Mouse (Mus musculus): ENCODE measurements at regions not wholly inside any gene's neighbourhood (a gene's known extent, or its start where the extent isn't known, plus 50 kb on each side); places are given as distances from the start of the nearest gene placed in this dataset.

GRCm38 (mm10) chr11:90981626-90982025, 293.5 kb upstream of the Tom1l1 start:
- DNase-seq (ENCODE audit: low spot score): no peak

GRCm38 (mm10) chr11:90978234-90978633, 290.1 kb upstream of the Tom1l1 start:
- no peak for DNase-seq (ENCODE audit: low spot score)

- no peak for DNase-seq (ENCODE audit: low spot score)
These were observed 252.9 kb upstream of the Tom1l1 start for GRCm38 (mm10) chr11:90941076-90941475.

- DNase-seq (ENCODE audit: low spot score): no peak
These were observed 237.6 kb upstream of the Tom1l1 start for GRCm38 (mm10) chr11:90925738-90926137.

- DNase-seq (ENCODE audit: low spot score): peak; percentile 2
These were observed 229.6 kb upstream of the Tom1l1 start for GRCm38 (mm10) chr11:90917782-90918181.

- DNase-seq (ENCODE audit: low spot score): no peak
These were observed 206.1 kb upstream of the Tom1l1 start for GRCm38 (mm10) chr11:90894236-90894635.

GRCm38 (mm10) chr11:90873122-90873521, 185.0 kb upstream of the Tom1l1 start:
- DNase-seq (ENCODE audit: low spot score): no peak

GRCm38 (mm10) chr11:90871686-90872085, 183.5 kb upstream of the Tom1l1 start:
- DNase-seq (ENCODE audit: low spot score): no peak

GRCm38 (mm10) chr11:90863981-90864760, 176.0 kb upstream of the Tom1l1 start:
- DNase-seq (ENCODE audit: low spot score): no peak

GRCm38 (mm10) chr11:90855731-90856130, 167.6 kb upstream of the Tom1l1 start:
- no peak for DNase-seq (ENCODE audit: low spot score)

- DNase-seq (ENCODE audit: low spot score): no peak
These were observed 167.2 kb upstream of the Tom1l1 start for GRCm38 (mm10) chr11:90855324-90855723.

- DNase-seq (ENCODE audit: low spot score): no peak
These were observed 163.1 kb upstream of the Tom1l1 start for GRCm38 (mm10) chr11:90851221-90851620.

GRCm38 (mm10) chr11:90844925-90845319, 156.8 kb upstream of the Tom1l1 start:
- DNase-seq (ENCODE audit: low spot score): peak; percentile 6

GRCm38 (mm10) chr11:90844266-90844924, 156.2 kb upstream of the Tom1l1 start:
- peak; percentile 20 for DNase-seq (ENCODE audit: low spot score)

- no peak for DNase-seq (ENCODE audit: low spot score)
These were observed 150.0 kb upstream of the Tom1l1 start for GRCm38 (mm10) chr11:90838161-90838560.

GRCm38 (mm10) chr11:90824761-90825160, 136.6 kb upstream of the Tom1l1 start:
- DNase-seq (ENCODE audit: low spot score): no peak

- no peak for DNase-seq (ENCODE audit: low spot score)
These were observed 128.6 kb upstream of the Tom1l1 start for GRCm38 (mm10) chr11:90816727-90817126.

- DNase-seq (ENCODE audit: low spot score): no peak
These were observed 126.3 kb upstream of the Tom1l1 start for GRCm38 (mm10) chr11:90814471-90814870.

- no peak for DNase-seq (ENCODE audit: low spot score)
These were observed 124.8 kb upstream of the Tom1l1 start for GRCm38 (mm10) chr11:90812971-90813370.

GRCm38 (mm10) chr11:90812530-90812929, 124.4 kb upstream of the Tom1l1 start:
- no peak for DNase-seq (ENCODE audit: low spot score)

- peak; percentile 18 for DNase-seq (ENCODE audit: low spot score)
These were observed 120.3 kb upstream of the Tom1l1 start for GRCm38 (mm10) chr11:90808443-90808842.

- DNase-seq (ENCODE audit: low spot score): no peak
These were observed 119.2 kb upstream of the Tom1l1 start for GRCm38 (mm10) chr11:90807343-90807742.

GRCm38 (mm10) chr11:90802569-90803363, 114.6 kb upstream of the Tom1l1 start:
- no peak for DNase-seq (ENCODE audit: low spot score)

Measured in embryo, embryonic 10.5 days (tissue).